In genomic region chr5:140215471-140216087, GRCm38 (mm10) we compare ENCODE assay signal across 16 mouse cellular contexts.
A peak's percentile ranks its signal among the peaks of the same experiment; 100 is the strongest.
DNase-seq lines count a peak whose midpoint lies in the region; ATAC-seq lines count a peak whose summit lies in the region.
"Had no signal": no experiment of that assay in that cellular context is flagged by ENCODE, and none has a peak within 500 bp of the region (broad histone marks: within the 10 kb centered on the region; RNA-seq: fewer than 3 reads in every experiment).

No protein-coding gene starts in this region.

- peak; percentile 19 to 31 for DNase-seq in spleen, postnatal 36 days (ENCODE audit: low spot score in 2 of 2)
- DNase-seq in spleen, postnatal 14 days (ENCODE audit: low spot score in 2 of 2) = no peak
- DNase-seq in thymus, postnatal 0 days (ENCODE audit: low spot score) = peak; percentile 93
- no peak for DNase-seq in gastrocnemius, postnatal 10 days
- no peak for DNase-seq in cerebellum, postnatal 10 days
- DNase-seq: adrenal gland, adult 2 months; cerebellum, adult 2 months; gastrocnemius, postnatal 36 days; heart, postnatal 10 days; kidney, postnatal 4 days; layer of hippocampus, postnatal 36 days; spleen, adult 18-20 months had no signal

- ATAC-seq in activated CD4-positive, CD25-positive, alpha-beta regulatory T cell, adult 4 months = peak; percentile 76
- no peak for ATAC-seq in erythroid progenitor cell, adult 5-6 weeks (replicated peaks; ENCODE audit: low FRiP score, poor library complexity, severe bottlenecking)
- ATAC-seq: forebrain, embryonic 15.5 days; intestine, postnatal 0 days had no signal

Comparison
In these comparisons a context has a peak if more than half of its experiments do, and no peak if none do; other contexts are left out.
1. DNase-seq: peak in spleen, postnatal 36 days (2 of 2) and thymus, postnatal 0 days (single experiment); none in spleen, postnatal 14 days (0 of 2), gastrocnemius, postnatal 10 days (single experiment) and cerebellum, postnatal 10 days (0 of 2).